Mouse (Mus musculus) neural tube, embryonic 15.5 days (tissue): ENCODE measurements around the gene Dusp3. TPM values are rescaled to one million over a fixed set of nuclear protein-coding genes. Genes with fewer than 3 reads are reported as not detected.

ENCODE experiments used
- ATAC-seq: fragments of 200-750 bp; cut with Nextera tagmentation; 2 replicates; pipeline ENCODE4 v1.8.0; 2017; ENCODE audit warnings: mild to moderate bottlenecking, moderate TSS enrichment, moderate library complexity; ENCODE audit not compliant: low FRiP score
- H3K27ac ChIP-seq: fragments of 300-500 bp; sonication (generic); replicated peaks from 2 replicates; pipeline ENCODE4 v1.5.1; 2015; ENCODE audit warnings: mild to moderate bottlenecking, inconsistent platforms
- H3K27me3 ChIP-seq: fragments of 300-500 bp; sonication (generic); replicated peaks from 2 replicates; pipeline ENCODE4 v1.6.1; 2015; ENCODE audit warnings: inconsistent platforms
- H3K36me3 ChIP-seq: fragments of 300-500 bp; sonication (generic); 2 replicates; pipeline ENCODE4 v1.6.1; 2015; ENCODE audit warnings: inconsistent platforms
- H3K4me1 ChIP-seq: fragments of 300-500 bp; sonication (generic); 2 replicates; pipeline ENCODE4 v1.6.1; 2015; ENCODE audit warnings: inconsistent platforms
- H3K4me2 ChIP-seq: fragments of 300-500 bp; sonication (generic); 2 replicates; pipeline ENCODE4 v1.6.1; 2015; ENCODE audit warnings: inconsistent platforms, mild to moderate bottlenecking, moderate library complexity
- H3K4me3 ChIP-seq: fragments of 300-500 bp; sonication (generic); replicated peaks from 2 replicates; pipeline ENCODE4 v1.5.1; 2015; ENCODE audit warnings: mild to moderate bottlenecking, inconsistent platforms
- H3K9ac ChIP-seq: fragments of 300-500 bp; sonication (generic); replicated peaks from 2 replicates; pipeline ENCODE4 v1.6.1; 2015; ENCODE audit warnings: mild to moderate bottlenecking, inconsistent platforms
- H3K9me3 ChIP-seq: fragments of 300-500 bp; sonication (generic); replicated peaks from 2 replicates; pipeline ENCODE4 v1.6.1; 2016; ENCODE audit warnings: inconsistent platforms
- WGBS: fragments of 180-500 bp; shearing (Covaris S2); methylation state at CpG from one replicate; pipeline ENCODE4 v1.1.7; 2015; ENCODE audit warnings: mixed read lengths; 5-methylcytosine and 5-hydroxymethylcytosine counted together
- polyA plus RNA-seq: library from polyadenylated mRNA; unstranded; fragments of >200 nt; fragmentation: Nextera tagmentation; extraction: Ambion mirVana; gene quantifications from 2 replicates; pipeline ENCODE4 v1.2.1, GENCODE M21; 2015

Gene Dusp3
- polyA plus RNA-seq, 1 experiment from 2014 or later: 28.9 TPM

GRCm38 (mm10) chr11:101926951-101927589 is 59.7 kb downstream of the Dusp3 start:
- Histone ChIP-seq H3K4me3 (no peak overlapping the region), H3K27ac (no peak overlapping the region), H3K9me3 (no peaks in the 10 kb centered on the region), H3K4me1 (no peaks in the 10 kb centered on the region), H3K4me2 (no peak overlapping the region), H3K36me3 (no peaks in the 10 kb centered on the region), H3K27me3 (no peaks in the 10 kb centered on the region), H3K9ac (no peak overlapping the region)
- ATAC-seq: no peak
- 76% methylated on average over 10 of the region's 10 CpGs for WGBS

DNA sequence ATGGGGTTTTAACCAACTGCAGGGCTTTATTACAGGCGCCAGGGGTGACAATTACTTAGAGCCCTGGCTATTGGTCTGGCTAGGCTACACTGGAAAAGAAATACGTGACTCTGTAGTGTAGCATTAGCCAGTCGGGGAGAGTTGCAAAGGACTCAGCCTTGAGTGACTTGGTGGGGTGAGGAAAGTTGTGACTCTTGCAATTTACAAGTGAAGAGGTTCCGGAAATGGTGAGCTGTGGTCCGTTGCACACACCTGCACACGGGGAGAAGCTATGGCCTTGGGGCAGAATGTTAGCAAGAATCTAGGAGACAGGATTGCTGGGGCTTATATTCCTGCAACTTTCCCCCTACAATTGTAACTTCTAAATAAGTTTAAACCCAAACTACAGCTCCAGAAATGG is 61.2 kb downstream of the Dusp3 start:
- Histone ChIP-seq H3K4me3 (no peak overlapping the region), H3K4me1 (no peaks in the 10 kb centered on the region), H3K4me2 (no peak overlapping the region), H3K27ac (no peak overlapping the region), H3K9ac (no peak overlapping the region), H3K9me3 (no peaks in the 10 kb centered on the region), H3K27me3 (no peaks in the 10 kb centered on the region), H3K36me3 (no peaks in the 10 kb centered on the region)
- ATAC-seq: no peak
- 60% methylated on average over 6 of the region's 6 CpGs for WGBS

DNA sequence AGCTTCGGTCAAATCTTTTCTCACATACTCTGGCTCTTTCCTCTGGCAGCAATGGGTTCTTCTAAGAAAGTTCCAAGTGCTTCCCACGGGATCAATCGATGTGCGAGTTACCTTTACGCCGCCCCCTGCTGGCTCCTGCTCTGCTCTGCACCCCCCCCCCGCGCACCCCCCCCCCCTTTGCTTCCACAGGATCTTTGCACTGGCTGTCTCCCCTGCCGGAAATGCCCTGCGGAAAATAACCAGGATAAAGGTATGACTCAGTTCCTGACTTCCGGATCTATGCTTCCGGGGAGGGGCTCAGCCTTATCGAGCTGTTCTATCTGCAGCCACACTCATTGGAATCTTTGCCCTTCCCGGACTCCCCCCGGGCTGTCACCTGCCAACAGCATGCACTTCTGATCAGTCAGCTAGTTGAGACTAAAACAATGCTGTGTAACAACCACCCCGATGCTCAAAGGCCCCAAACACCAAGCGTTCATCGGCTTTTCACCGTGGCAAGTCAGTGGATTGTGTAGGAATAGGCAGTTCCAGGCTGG is 62.3 kb downstream of the Dusp3 start:
- Histone ChIP-seq H3K9ac (no peak overlapping the region), H3K4me3 (no peak overlapping the region), H3K9me3 (no peaks in the 10 kb centered on the region), H3K36me3 (no peaks in the 10 kb centered on the region), H3K4me2 (no peak overlapping the region), H3K27ac (no peak overlapping the region), H3K27me3 (no peaks in the 10 kb centered on the region; the same call in 1 of the 2 replicates), H3K4me1 (no peaks in the 10 kb centered on the region)
- ATAC-seq: no peak
- 80% methylated on average over 19 of the region's 19 CpGs for whole genome bisulfite sequencing

GRCm38 (mm10) chr11:101923988-101924387 is 62.8 kb downstream of the Dusp3 start:
- H3K9me3 ChIP-seq: no peaks in the 10 kb centered on the region
- no peak overlapping the region for H3K9ac ChIP-seq
- no peak overlapping the region for H3K4me3 ChIP-seq
- H3K27ac ChIP-seq: no peak overlapping the region
- H3K27me3 ChIP-seq: peaks cover 2% of the 10 kb centered on the region; the same call in 1 of the 2 replicates
- WGBS: 82% methylated on average over 6 of the region's 6 CpGs
- no peak overlapping the region for H3K4me2 ChIP-seq
- H3K4me1 ChIP-seq: no peaks in the 10 kb centered on the region
- ATAC-seq: no peak
- no peaks in the 10 kb centered on the region for H3K36me3 ChIP-seq

DNA sequence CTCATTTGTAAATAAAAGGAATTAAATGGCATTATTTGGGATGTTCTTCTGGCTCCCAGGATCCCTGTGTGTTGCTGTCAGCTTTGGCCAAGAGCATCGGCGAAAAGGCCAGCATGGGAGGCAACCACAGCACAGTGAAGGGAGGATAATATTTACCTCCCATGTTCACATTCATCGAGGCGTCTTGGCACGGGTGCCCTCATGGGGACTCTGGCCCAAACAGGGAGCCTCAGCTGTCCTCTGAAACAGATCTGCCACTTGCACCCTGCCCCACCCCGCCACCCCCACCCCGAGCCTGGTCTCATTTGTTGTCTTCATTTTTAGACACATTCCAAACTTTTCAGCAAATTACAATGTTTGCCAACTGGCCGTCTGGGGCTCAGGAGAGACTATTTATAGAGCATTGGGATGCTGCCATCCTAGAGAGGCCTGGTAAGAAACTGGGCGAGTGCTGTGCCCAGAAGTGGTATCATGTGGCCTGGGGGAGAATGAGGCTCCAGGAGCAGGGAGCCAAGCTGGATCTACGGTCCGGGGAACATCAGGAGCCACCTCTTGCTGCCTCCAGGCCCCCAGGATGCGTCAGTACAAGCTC is 65.4 kb downstream of the Dusp3 start:
- peaks cover 16% of the 10 kb centered on the region for H3K27me3 ChIP-seq
- H3K36me3 ChIP-seq: no peaks in the 10 kb centered on the region
- H3K4me2 ChIP-seq: no peak overlapping the region
- H3K27ac ChIP-seq: no peak overlapping the region
- H3K4me3 ChIP-seq: no peak overlapping the region
- ATAC-seq: no peak
- H3K9me3 ChIP-seq: no peaks in the 10 kb centered on the region
- H3K4me1 ChIP-seq: no peaks in the 10 kb centered on the region
- no peak overlapping the region for H3K9ac ChIP-seq
- WGBS: 75% methylated on average over 12 of the region's 12 CpGs

Other genes starting within 250 kb of the Dusp3 start
- gene Etv4, start 201.6 kb downstream of the Dusp3 start, polyA plus RNA-seq: 25.9 and 29.5 TPM in 2 replicates
- gene Meox1, start 92.6 kb downstream of the Dusp3 start, polyA plus RNA-seq: 1.3 and 2.0 TPM in 2 replicates
- gene Sost, start 20.0 kb downstream of the Dusp3 start, polyA plus RNA-seq: 0.23 TPM in 1 of 2 replicates, not detected in the other
- gene Cfap97d1, start 2.7 kb downstream of the Dusp3 start, polyA plus RNA-seq: not detected in 2 replicates
- gene Mpp3, start 41.4 kb upstream of the Dusp3 start, polyA plus RNA-seq: 49.6 and 56.6 TPM in 2 replicates
- 0.64 and 0.88 TPM in 2 replicates for gene Cd300lg, start 54.5 kb upstream of the Dusp3 start, polyA plus RNA-seq
- 30.4 and 31.8 TPM in 2 replicates for gene Mpp2, start 101.5 kb upstream of the Dusp3 start, polyA plus RNA-seq
- 0.36 TPM in 1 of 2 replicates, not detected in the other for gene Ppy, start 114.3 kb upstream of the Dusp3 start, polyA plus RNA-seq
- 1.0 and 7.8 TPM in 2 replicates for gene Pyy, start 120.8 kb upstream of the Dusp3 start, polyA plus RNA-seq
- gene Nags, start 158.5 kb upstream of the Dusp3 start, polyA plus RNA-seq: 0.10 TPM in 1 of 2 replicates, not detected in the other
- gene Tmem101, start 169.4 kb upstream of the Dusp3 start, polyA plus RNA-seq: 41.2 and 41.5 TPM in 2 replicates
- gene Lsm12, start 198.3 kb upstream of the Dusp3 start, polyA plus RNA-seq: 111 and 121 TPM in 2 replicates
- gene G6pc3, start 202.6 kb upstream of the Dusp3 start, polyA plus RNA-seq: 40.4 and 42.0 TPM in 2 replicates
- 74.0 and 77.4 TPM in 2 replicates for gene Hdac5, start 243.2 kb upstream of the Dusp3 start, polyA plus RNA-seq